Mouse (Mus musculus) kidney, postnatal 4 days (tissue): ENCODE results near the gene Zfand3.
A peak's percentile ranks its signal among the peaks of the same experiment; 100 is the strongest.

ENCODE experiments used
- DNase-seq, 2 experiments: peaks; one replicate each; pipeline ENCODE4 v3.0.0; 2021; ENCODE audit warnings: mixed read lengths in 2 of 2

Gene Zfand3

DNA sequence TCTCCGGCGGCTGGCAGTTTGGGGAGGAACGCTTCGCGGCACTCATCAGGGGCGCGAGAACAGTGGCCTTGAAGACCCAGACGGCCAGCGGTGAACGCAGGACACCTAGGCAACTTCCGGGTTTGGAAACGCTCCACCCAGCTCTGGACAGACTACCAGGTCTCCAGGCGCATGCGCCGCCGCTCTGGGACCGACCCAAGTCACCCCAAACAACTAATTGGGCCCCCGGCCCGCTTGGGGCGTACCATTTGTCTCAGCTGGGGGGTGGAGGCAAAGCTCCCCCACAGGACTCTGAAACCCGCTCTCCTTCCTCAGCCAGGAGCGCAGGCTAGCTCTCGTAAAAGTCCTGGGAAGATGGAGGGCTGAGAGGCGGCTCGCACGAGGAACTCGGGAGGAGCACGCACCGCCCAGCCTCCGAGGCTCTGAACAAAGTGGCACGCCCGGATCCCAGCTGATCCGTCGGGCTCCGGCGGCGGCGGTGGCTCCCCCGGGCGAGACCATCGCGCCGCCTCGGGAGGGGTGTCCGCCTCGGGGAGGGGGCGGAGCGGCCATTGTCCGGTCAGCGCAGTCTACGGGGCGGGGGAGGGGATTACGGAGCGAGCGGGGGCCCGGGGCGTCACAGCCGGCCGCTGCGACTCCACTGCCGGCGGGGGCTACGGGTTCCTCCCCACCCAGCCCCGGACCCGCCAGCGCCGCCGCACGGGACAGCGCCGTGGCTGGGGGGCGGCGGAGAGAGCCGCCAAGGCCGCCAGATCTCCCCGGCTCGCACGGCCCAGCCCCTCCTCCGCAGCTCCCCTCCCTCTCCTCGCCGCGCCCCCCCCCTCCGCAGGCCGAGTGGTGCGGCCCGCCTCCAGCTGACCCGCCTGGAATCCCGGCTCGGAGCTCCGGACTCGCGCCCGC is at the start of gene Zfand3:
TSS of gene Zfand3 (plus strand) at position 531 of the 900 bp plus-strand sequence.
- peak; percentile 95 to 98 for DNase-seq

DNA sequence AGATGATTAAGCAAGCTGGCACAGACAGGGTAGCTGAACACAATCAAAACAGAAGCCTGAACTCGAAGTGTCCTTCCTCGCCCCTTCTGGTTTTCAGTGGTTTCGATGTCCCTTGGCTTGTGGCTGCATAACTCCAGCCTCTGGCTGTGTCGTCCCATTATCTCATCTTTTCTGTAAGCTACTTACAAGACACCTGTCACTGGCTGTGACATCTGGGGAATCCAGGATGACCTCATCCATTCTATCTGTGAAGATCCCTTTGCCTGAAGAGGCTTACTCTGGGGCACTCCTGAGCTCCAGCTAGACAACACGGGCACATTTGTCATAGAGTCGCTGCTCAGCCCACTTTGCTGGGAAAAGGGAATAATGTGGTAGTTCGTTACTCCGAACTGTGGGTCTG is 48.7 kb upstream of the Zfand3 start:
- DNase-seq, result no peak

DNA sequence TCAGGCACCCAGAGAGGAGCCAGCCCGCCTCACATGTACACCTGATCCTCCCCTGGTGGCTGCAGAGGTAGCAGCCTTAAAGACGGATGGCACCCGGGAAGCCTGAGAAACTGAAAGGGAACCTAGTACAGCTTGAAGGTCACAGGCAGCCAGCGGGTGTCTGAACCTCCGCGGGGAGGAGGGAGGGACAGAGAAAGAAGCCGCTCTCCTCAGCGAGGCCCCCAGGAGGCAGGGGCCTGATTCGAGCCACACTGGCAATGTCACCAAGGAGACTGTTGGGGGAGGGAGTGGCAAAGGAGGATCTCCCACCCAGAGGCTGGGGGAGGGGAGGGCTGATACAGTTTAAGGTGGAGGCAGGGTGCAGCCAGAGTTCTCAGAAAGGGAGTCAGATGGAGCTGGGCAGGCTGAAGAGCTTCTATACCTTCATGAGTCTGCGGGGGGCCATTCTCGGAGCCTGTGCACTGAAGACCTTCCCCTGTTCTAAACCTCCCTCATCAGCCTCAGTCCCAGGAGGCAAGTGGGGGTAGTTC is 40.7 kb upstream of the Zfand3 start:
- peak; percentile 37 to 56 for DNase-seq

DNA sequence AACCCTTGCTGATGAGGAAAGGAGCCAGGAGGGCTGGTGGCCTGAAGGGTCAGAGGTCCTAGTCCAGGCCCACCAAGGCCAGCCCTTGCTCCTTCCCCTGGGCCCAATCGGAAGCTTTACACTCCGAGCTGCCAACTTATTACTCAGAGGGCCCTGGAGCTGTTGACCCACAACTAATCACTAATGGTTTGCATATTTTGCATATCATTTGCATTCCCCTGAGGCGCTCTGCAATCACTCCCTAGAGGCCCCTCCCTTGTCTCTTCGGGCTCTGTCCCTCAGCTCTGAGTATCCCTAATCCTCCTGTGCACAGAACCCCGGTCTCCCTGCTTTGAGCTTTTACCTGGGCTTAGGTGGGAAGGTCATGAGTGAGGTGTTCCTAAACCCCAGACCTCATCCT is 39.0 kb upstream of the Zfand3 start:
- DNase-seq, result peak in 1 of 2 experiments; percentile 18

DNA sequence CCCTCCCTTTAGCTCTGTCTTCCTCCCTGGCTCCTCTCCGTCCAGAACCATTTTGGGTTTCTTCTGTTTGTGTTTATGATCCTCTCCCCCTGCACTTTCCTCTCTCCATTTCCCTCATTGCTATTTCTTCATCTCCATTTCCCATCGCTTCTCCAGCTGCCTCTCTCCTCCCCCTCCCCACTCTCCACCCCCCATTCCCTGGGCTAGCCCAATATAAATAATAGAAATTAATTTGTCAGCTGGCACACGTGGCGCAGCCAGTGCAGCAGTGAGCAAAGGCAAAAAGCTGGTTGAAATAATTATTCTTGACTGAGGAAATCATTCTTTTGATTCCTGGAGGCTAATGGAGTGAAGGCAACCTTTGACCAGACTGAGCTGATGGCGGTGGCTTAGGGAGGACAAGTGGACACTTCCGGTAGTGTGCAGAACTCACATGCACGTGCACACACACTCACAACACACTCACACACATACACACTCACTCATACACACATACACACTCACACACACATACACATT is 34.4 kb upstream of the Zfand3 start, which contains the start of gene Mdga1:
TSS of gene Mdga1 (minus strand) at position 51 of the 519 bp plus-strand sequence.
- DNase-seq, result no peak

DNA sequence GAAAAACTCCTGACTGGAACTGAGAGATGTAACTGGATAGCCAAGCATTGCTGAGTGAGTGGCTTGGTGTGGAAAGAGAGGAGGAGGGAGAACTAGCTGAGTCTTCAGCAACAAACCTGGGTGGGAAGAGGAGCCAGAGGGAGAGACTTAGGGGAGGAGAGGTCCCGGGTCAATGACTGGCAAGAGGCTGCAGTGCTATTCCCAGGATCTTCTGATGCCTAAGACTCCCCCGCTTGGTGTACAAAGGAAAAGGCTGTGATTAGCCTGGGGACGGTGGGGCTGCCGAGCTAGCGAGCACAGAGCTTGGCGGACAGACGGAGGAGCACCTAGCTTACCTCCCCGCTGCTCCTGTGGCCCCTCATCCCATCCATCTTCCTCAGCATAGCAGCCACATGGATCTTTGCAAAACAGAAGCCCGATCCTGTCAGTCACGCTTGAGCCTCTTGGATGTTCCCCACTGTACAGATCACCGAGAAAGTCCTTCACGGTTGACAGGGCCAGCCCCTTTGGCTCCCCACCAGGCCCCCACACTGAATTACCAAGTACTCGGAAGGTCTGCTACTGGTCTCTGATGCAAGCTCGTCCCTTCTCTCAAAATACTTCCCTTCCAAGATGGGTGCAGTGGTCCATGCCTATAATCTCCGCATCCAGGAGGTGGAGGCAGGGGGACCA is 32.6 kb upstream of the Zfand3 start:
- peak in 1 of 2 experiments; percentile 41 for DNase-seq

DNA sequence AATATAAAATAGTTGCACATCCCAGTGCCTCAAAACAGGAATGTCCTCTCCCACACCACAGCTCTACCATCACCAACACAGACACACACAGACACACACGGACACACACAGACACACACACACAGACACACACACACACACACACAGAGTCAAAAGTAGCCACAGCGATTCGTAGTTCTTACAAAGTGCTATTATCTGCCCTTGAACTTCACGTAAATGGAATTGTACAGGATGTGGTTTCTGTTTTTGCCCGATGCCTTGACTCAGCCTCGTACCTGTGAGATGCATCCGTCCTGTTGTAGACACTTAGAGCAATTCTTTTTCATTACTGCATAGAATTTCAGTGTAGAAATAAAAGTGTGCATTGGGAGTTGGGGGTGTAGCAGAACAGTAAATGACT is 31.3 kb upstream of the Zfand3 start:
- no peak for DNase-seq

DNA sequence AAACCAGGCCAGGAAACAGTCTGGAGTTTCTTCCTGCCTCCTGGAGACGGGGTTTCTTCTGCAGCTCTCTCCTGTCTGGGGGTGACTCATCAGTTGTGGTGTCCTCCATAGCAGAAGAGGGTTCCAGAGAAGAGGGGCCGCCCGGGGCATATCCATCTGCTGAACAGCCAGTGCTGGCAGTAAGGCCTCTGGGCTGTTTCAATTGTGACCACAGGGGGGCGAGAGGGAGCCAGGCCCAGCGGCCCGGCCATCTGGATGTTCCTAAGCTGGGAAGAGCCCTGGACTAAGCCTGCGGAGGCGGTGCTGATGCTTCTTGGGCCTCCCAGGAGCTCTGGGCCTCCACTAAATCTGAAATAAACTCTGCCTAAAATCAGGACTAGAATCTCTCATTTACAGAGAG is 28.8 kb upstream of the Zfand3 start:
- peak; percentile 93 for DNase-seq

DNA sequence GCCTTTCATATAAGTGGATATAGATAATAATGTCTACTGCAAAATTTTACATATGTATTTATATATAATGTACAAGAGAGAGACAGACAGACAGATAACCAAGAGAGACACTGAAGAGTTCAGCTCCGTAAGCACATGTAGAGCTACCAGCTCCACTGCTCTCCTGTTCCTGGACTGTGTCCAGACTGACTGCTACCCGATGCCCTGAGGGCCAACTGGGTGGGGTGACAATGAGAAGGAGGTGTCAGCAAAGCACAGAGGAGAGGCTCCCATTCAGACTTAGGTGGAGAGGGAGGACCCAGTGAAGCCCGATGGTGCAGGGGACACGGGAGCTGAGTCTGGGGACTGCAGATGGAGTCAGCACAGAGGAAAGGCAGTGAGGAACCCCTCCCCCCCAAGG is 25.5 kb upstream of the Zfand3 start:
- DNase-seq, result no peak

DNA sequence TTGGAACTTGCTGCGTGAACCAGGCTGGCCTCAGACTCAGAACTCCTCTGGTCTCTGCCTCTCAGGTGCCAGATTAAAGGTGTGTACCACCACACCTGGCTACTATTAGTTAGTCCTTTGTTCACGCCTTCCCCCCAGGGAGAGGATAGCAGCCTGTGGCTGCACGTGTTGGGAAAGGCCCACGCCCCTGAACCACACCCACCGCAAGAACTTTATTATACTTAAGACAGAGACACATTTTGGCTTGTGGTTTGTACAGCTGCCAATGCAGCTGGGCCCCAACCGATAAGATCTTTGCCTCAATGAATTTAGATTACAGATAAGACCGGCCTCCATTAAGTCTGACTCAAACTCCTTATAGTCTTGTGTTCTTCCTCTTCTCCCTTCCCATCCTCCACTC is 24.7 kb upstream of the Zfand3 start:
- DNase-seq, result no peak

DNA sequence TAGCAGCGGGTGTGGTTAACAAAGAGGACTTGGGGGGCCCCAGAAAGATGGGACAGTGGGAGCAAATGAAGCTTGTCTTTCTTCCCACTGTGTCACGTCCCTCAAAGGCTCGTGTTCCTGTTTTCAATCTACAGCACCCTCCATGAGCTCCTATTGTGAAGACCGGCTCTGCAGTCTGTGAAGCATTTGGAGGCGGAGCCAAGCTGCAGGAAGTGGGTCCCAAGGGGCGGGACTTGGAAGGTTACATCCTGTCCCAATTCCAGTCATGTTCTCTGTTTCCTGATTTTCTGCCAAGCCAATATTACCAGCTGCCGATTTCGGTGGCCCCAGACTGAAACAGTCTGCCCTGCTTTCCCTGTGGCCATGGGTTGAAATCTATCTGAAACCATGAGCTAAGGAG is 23.0 kb upstream of the Zfand3 start:
- DNase-seq, result no peak

DNA sequence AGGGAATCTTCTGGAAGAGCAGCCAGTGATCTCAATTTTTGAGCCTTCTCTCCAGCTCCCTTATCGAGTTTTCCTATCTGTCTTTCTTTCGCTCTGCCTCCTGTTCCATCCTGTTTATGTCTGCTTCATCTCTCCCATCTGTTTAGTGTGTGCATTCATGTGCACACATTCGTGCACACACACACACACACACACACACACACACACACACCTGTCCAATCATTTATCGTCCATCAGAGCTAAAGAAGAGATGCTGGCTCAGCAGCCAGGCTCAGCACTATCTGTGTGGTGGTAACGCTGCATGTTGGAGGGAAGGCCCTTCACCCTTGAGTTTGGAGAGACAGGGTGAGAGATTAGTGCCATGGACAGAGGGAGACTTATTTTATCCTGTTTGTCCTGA is 21.3 kb upstream of the Zfand3 start:
- no peak for DNase-seq

DNA sequence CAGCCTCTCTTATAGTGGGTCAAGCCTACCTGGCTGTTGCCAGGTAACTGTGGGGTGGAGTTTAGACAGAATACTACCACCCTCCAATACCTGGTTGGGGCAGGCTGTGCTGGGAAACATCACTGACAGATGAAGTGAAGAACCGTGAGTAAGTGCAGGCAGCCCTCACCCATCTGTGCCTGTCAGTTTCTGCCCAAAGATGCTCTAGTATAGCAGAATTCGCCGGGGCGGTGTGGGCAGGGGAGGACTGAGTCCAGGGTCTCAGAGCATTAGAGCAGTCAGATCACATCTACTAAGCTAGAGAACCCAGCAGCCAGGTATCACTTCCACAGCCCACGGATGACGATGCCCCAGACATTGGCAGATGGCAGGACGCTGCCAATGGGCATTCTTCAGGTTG is 19.6 kb upstream of the Zfand3 start:
- no peak for DNase-seq

DNA sequence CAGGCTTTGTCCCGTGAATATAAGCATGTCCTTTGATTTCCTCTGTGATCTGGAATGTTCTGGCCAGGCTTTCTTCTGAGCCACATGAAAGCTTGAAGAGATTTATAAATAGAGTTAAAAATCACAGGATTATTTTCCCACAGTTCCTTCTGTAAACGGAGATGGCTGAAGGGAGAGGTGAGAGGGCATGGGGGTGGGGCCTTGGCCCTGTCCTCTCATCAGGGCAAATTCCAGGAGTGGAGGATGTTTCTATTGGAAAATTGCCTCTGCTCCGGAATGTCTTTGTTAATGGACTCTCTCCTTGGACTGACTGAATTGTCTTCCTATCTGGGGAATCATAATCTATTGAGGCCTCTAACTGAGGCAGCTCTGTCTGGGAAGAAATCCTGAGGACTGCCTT is 19.0 kb upstream of the Zfand3 start:
- DNase-seq, result peak; percentile 73 to 82

DNA sequence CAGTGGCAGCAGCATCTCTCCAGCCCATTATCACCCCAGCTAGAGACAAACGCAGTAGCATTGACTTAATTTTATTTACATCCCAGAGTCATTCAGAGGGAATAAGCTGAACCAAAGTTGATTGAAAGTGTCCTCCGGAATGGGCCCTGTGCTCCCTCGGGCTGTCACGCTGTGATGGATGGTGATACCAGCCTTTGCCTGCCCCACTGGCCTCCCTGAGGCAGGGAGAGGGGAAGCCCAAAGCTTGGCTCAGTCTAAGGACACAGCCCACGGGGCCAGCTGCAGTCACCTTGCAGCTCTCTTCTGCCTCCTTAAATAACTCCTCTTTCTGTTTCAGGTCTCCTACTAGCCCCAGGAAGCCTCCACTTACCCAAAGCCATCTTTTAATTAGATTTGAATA is 16.4 kb upstream of the Zfand3 start:
- no peak for DNase-seq

DNA sequence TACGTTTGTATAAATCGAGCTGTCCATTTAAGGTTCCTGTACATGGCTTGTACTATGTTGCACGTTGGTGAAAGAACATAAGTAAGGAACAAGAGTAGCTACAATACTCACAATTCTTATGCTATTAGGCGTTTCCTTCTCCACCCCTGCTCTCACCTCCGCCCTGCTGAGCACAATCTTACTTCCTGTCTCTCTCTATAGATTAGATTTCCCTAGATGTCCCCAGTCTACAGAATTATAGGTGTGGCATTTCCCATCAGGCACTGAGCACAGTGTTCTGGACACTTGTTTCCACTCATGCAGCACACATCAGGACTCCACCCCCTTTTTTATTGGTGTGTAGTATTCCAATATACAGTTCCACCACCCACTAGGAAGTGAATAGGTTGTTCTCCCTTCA is 14.9 kb upstream of the Zfand3 start:
- no peak for DNase-seq

DNA sequence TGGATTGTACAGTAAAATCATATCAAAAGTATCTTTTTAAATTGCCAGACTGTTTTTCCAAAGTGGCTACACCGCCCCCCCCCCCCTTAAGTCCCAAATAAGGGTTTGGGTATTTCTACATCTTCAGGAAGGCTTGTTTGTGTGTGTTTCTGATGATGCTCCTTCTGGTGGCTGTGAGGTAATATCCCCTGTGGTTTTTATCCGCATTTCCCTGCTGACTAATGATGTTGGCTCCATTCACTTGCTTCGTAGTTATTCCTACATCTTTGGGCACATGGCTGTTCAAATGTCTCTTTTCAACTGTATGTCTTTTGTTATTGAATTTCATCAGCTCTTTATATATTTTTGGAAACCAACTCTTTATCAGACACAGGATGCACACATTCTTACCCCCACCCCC is 14.4 kb upstream of the Zfand3 start:
- no peak for DNase-seq

DNA sequence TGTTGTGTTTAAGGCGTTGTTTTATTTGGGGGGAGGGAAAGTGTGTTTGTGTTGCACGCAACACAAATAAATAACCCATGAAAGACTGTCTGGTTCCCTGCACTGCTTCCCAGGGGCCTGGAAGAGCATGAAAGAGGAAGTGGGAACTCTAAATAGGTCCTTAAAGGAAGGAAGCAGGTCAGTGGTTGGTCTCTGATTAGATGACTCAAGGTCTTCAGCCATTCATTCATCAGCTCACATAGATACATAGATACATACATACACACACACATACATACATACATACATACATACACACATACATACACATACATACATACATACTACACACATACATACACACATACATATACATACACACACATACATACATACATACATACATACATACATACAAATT is 13.7 kb upstream of the Zfand3 start:
- no peak for DNase-seq

DNA sequence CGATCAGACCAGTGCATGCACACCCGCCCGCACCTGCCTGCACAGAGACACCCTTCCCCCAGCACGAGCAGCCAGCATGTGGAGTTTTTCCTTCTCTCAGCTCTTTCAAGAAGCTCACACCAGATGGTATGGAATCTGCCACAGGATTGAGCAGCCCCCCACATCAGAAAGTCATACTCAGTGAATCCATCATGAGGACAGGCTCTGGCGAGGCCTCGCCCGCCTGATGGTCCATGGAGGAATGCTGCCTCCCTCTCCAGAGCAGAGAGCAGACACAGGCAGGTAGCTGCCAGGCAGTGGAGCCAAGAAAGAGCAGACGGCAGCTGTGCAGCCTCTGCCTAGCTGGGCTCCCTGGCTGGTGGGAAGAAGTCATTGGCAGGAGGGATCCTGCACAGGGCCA is 11.0 kb upstream of the Zfand3 start:
- DNase-seq, result no peak

DNA sequence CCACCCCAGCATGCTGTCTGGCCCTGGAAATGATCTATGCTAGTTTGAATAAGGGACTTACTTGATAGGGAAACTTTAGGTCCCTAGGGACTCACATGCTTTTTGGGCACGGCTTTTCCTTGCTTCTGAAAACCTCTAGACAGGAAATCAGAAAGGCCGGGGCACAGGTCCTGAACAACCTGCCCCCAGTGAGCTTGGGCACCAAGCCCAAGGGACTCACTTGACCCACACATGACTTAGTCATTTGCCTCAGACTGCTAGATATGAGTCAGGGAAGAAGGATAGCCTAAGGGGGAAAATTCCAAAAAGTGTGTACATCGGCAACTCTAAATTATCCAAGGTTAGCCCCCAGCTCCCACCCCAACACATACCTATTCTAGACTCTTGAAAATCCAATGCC is 10.5 kb upstream of the Zfand3 start:
- DNase-seq, result no peak

DNA sequence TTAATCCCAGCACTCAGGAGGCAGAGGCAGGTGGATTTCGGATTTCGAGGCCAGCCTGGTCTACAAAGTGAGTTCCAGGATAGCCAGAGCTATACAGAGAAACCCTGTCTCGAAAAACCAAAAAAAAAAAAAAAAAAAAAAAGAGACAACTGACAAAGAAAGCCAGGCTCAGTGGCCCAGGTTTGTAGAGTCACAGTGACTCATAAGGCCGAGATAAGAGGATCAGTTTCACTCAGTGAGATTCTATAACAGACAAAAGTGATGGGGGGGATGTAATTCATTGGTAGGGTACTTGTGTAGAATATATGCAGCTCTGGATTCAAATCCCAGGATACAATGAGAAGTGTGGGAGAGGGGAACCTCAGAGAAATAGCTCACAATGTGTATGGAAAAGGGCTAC is 10.1 kb upstream of the Zfand3 start:
- no peak for DNase-seq

DNA sequence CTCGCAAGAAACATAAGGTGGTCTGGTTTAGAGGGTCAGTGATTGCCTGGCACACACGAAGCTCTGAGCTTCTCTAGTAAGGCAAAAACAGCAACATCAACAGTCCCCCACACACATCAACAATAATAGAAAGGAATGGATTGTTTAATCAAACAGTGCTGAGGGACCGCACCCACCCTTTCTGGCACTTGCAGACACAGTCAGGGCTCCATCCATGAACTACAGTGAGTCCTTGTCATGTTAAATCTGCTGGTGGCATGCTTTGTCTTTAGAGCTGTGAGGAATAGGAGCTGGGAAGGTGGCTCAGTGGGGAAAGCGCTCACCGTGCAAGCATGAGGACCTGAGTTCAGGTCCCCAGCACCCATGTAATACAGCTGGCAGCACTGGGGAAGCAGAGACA is 8.5 kb upstream of the Zfand3 start:
- DNase-seq, result no peak

DNA sequence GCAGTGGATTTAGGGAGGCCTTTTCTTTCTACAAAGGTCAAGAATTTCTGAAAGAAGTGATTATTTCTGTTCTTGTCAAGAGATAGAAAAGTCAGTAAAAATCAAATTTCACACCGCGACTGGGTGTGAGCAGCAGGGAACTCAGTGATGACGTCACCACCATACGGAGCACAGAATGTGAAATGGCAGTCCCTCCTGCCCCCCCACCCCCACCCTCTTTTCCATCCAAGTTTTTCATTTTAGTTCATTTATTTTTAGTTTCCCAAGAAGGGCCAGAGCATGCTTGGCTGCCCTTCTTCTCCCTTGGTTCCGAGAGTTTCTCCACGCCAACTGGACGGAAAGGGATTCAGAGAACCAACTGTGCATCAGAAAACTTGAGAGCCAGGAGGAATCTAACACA is 6.8 kb upstream of the Zfand3 start:
- DNase-seq, result no peak
